Comparison of ENCODE assay signal across 21 mouse cellular contexts in the genomic region with DNA sequence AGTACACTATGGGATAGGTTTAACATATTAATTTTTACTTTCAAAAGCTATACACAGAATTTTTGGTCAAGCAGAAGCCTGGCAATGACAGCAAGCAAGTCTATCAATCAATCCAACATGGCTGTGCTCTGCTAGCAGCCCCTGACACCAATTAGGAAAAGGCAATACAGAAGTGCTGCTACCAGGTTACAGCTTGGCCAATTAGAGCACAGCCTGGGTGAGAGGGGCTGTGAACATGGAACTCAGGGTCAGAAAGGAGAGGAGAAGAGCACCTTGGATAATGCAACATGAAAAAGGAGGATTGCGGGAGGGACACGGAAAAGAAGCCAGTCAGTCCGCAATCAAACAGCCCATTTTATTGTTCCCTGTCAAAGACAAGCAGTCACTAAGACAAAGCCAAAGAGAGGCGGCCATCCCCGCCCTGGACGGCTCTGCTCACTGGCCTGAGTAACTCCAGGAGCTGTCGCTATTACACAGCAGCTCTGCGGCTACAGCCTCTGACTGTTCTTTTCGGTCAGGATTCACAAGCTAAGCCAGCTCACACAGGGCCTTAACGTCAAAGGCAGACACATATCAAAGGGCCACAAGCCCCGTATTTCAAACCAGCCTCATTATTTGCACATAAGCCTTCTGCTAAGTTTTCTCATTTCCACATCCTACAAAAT.
DNase-seq lines count a peak whose midpoint lies in the region; ATAC-seq and TF ChIP-seq lines count a peak whose summit lies in the region.
"Had no signal": no experiment of that assay in that cellular context is flagged by ENCODE, and none has a peak within 500 bp of the region (broad histone marks: within the 10 kb centered on the region; RNA-seq: fewer than 3 reads in every experiment).

No protein-coding gene starts in this region.

- H3K4me1 ChIP-seq in hindbrain, postnatal 0 days (ENCODE audit: insufficient read depth, low read length), result no peaks in the 10 kb centered on the region
- H3K4me1 ChIP-seq in midbrain, postnatal 0 days (ENCODE audit: insufficient read depth, low read length), result no peaks in the 10 kb centered on the region

- H3K9ac ChIP-seq in hindbrain, postnatal 0 days (replicated peaks; ENCODE audit: low read length), result no peak overlapping the region
- H3K9ac ChIP-seq in midbrain, postnatal 0 days (replicated peaks; ENCODE audit: low read length, poor library complexity, severe bottlenecking), result 0 out of 2 replicates have a peak overlapping the region, but pooled peaks have one; percentile 20
- H3K9ac ChIP-seq: forebrain, embryonic 15.5 days had no signal

- peak; percentile 29 for DNase-seq in embryo, embryonic 10 days (ENCODE audit: low spot score)
- no peak for DNase-seq in embryo, embryonic 10.5 days (ENCODE audit: low spot score)
- peak; percentile 12 for DNase-seq in layer of hippocampus, adult 11-12 months (ENCODE audit: low spot score)
- DNase-seq in layer of hippocampus, postnatal 36 days, result no peak
- DNase-seq in hindbrain, postnatal 0 days (ENCODE audit: low spot score), result peak; percentile 31
- DNase-seq in midbrain, postnatal 0 days (ENCODE audit: low spot score), result peak; percentile 17
- no peak for DNase-seq in gastrocnemius, adult 18-20 months (ENCODE audit: low spot score)
- no peak for DNase-seq in heart, postnatal 4 days
- DNase-seq: adrenal gland, postnatal 36 days; cerebellum, adult 9-11 months; heart, postnatal 10 days; kidney, adult 8-10 months; kidney, postnatal 25 days; lung, adult 18-20 months; lung, postnatal 14 days had no signal

- H3K9me3 ChIP-seq in hindbrain, postnatal 0 days (ENCODE audit: low read length), result no peaks in the 10 kb centered on the region
- no peaks in the 10 kb centered on the region for H3K9me3 ChIP-seq in midbrain, postnatal 0 days (ENCODE audit: low read length)
- H3K9me3 ChIP-seq: forebrain, embryonic 15.5 days had no signal

- no peak for TF ChIP-seq CTCF in hindbrain, postnatal 0 days (IDR thresholded peaks at IDR 0.05; ENCODE audit: low read depth)
- TF ChIP-seq CTCF in midbrain, postnatal 0 days (IDR thresholded peaks at IDR 0.05), result no peak

- no peak overlapping the region for H3K4me3 ChIP-seq in hindbrain, postnatal 0 days (ENCODE audit: low read length)
- H3K4me3 ChIP-seq in midbrain, postnatal 0 days (ENCODE audit: low read depth, low read length), result no peak overlapping the region
- H3K4me3 ChIP-seq: forebrain, embryonic 15.5 days; left cerebral cortex, adult 2 months had no signal

- no peak for ATAC-seq in hindbrain, postnatal 0 days
- ATAC-seq in midbrain, postnatal 0 days (ENCODE audit: low FRiP score), result no peak
- ATAC-seq: forebrain, embryonic 15.5 days; Patski had no signal

- no peak overlapping the region for H3K4me2 ChIP-seq in hindbrain, postnatal 0 days (ENCODE audit: low read depth, low read length)
- H3K4me2 ChIP-seq in midbrain, postnatal 0 days (ENCODE audit: low read depth, low read length, poor library complexity, severe bottlenecking), result no peak overlapping the region
- H3K4me2 ChIP-seq: forebrain, embryonic 15.5 days; heart, embryonic 11.5 days; liver, embryonic 11.5 days had no signal

- no peaks in the 10 kb centered on the region for H3K36me3 ChIP-seq in hindbrain, postnatal 0 days (ENCODE audit: insufficient read depth, low read length)
- no peaks in the 10 kb centered on the region for H3K36me3 ChIP-seq in midbrain, postnatal 0 days (ENCODE audit: insufficient read depth, low read length)
- H3K36me3 ChIP-seq: forebrain, embryonic 15.5 days had no signal

- no peaks in the 10 kb centered on the region for H3K27me3 ChIP-seq in hindbrain, postnatal 0 days (ENCODE audit: insufficient read depth, low read length)
- H3K27me3 ChIP-seq in midbrain, postnatal 0 days (ENCODE audit: insufficient read depth, low read length), result no peaks in the 10 kb centered on the region
- H3K27me3 ChIP-seq: Patski had no signal

- WGBS in hindbrain, postnatal 0 days, result 32% methylated on average over 11 of the region's 11 CpGs
- 23% methylated on average over 11 of the region's 11 CpGs for WGBS in midbrain, postnatal 0 days

- no peak overlapping the region for H3K27ac ChIP-seq in hindbrain, postnatal 0 days
- no peak overlapping the region for H3K27ac ChIP-seq in midbrain, postnatal 0 days (ENCODE audit: low read depth, low read length)
- H3K27ac ChIP-seq: forebrain, embryonic 15.5 days; left cerebral cortex, adult 2 months; stomach, postnatal 0 days had no signal

Comparison
In these comparisons a context has a peak if more than half of its experiments do, and no peak if none do; other contexts are left out.
1. DNase-seq: peak in embryo, embryonic 10 days (single experiment), layer of hippocampus, adult 11-12 months (single experiment), hindbrain, postnatal 0 days (single experiment) and midbrain, postnatal 0 days (single experiment); none in embryo, embryonic 10.5 days (single experiment), layer of hippocampus, postnatal 36 days (0 of 2), gastrocnemius, adult 18-20 months (single experiment) and heart, postnatal 4 days (single experiment).